Mouse (Mus musculus) T-helper 17 cell (primary cell): Measurements from ENCODE around the gene Mrpl44.

Experiments used
- in situ Hi-C, 2 experiments: fragments of 300-600 bp; cut with MboI, MseI; formaldehyde crosslinking; loops; 1 replicate in 1 of 2; 2 replicates in 1 of 2; pipeline ENCODE4 v1.15.1; 2025; ENCODE audit warnings: high pct_unique_total_duplicates in 2 of 2

Gene Mrpl44

DNA sequence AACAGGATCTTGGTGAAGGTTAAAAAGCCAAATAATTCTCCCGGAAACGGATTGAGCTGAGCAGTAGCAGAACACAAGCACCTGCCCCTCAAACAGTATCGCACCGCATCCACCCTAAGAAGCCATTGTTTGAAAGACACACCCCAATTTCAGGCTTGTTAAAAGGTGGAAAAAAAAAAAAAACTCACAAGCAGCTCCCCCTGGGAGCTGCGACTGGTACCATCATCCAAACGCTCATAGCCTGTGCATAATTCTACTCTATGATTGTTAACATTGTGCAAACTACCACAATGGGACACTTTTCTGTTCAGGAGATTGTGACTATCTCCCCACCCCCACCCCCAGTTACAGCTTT is 13.9 kb upstream of the Mrpl44 start:
- in situ Hi-C loops = loop anchor here (5.0 to 25.0 kb wide), 6 partner anchors 50 to 1413 kb away; partner anchors contain the start of gene Dock10 (in 1 of the 2)

DNA sequence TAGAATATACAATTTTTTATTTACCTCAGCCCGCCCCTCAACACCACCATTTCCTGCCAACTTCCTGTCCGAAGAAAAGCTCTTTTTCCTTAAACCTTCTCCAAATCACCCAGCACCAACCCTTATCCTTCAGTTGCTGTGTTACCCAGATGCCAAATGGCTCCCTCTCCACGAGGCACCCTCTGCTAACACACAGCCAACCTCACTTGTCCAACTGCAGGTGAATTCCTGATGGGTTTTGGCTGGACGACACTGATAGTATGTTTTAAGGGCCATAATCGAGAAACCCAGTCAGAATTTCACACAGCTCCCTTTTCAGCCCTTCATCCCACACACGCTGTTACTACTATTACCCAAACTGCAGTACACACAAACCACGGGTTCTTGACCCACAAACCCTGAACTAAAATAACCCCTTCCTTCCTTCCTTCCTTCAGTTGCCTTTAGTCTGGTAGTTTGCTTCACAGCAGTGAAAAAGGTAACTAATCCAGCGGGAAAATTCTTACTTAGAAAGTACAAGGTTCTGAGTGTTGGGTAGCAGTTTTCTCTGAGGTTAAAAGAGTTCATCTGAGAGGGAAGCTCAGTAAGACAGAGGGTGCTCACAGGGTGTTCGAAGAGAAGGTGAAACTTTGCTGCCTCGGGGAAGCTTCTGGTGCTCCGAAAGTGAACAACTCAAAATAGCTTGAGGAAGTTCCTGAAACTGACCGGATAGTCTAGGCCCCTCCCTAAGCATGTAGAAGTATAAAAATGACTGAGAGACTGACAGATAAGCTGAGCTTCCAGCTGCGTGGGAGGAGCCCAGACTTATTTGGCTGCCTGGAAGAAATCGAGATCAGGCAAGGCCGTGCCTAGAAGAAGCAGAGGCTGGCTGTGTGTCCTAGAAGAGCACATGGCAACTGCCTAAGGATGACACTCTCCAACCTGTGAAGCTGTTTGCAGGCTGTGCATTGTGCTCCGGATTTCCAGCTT is 13.3 kb upstream of the Mrpl44 start:
- in situ Hi-C loops = loop anchor here (5.0 to 25.0 kb wide), 6 partner anchors 50 to 1412 kb away; partner anchors contain the start of gene Dock10 (in 1 of the 2)

DNA sequence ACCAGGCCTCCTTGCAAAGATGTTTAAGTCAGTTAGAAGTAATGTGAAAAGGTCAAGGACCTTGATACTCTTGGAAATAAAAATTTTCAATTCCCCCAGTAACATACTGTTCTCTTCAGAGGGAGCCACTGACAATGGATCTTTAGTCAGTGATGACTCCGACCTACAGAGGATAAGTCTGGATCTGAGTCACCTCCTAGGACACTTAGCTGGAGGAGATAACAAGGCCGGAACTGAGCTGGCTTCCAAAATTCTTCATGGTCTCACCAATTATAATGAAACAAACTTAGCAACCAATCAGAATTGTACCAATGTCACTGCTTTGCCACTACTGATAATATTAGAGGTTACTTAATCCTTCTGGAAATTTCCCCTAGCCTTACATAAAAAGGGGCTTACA is 11.8 kb upstream of the Mrpl44 start:
- in situ Hi-C loops = loop anchor here (5.0 to 25.0 kb wide), 6 partner anchors 52 to 1411 kb away; partner anchors contain the start of gene Dock10 (in 1 of the 2)

DNA sequence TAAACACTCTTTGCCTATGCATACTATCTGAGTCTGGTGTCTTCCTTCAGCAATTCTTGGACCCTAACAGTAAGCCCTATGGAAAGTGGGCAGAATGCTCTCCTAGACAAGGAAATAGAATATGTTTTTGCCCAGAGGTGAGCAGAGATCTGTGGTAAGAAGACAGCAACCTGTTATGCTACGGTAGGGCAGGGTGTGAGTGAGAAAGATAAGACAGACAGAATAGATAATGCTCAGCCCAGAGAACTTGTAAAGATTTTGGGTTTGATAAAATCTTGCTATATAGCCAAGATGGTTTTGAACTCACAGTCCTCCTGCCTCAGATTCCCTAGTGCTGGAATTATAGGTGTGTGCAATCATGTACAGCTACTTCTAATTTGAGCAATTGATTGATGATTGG is 11.3 kb upstream of the Mrpl44 start:
- in situ Hi-C loops = loop anchor here (5.0 to 25.0 kb wide), 6 partner anchors 52 to 1410 kb away; partner anchors contain the start of gene Dock10 (in 1 of the 2)

DNA sequence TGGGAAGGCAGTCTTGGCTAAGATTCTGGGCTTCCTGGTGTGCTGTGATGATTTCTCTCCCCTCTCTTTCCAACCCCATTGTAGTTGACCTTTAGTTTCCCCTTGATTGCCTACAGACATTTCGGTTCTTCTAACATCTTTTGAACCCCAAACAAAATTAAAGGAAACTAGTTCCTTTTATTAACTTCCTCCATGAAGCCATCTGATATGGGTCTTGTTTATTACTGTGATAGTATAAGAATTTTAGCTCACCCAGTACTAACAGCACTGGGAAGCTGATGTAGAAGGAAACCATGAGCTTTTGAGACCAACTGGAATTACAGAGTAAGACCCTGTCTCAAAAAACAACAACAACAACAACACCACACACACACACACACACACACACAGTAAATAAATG is 7.6 kb upstream of the Mrpl44 start:
- in situ Hi-C loops = loop anchor here (10.0 to 25.0 kb wide), 4 partner anchors 969 to 1407 kb away; partner anchors contain the start of gene Dock10 (in 1 of the 2)

DNA sequence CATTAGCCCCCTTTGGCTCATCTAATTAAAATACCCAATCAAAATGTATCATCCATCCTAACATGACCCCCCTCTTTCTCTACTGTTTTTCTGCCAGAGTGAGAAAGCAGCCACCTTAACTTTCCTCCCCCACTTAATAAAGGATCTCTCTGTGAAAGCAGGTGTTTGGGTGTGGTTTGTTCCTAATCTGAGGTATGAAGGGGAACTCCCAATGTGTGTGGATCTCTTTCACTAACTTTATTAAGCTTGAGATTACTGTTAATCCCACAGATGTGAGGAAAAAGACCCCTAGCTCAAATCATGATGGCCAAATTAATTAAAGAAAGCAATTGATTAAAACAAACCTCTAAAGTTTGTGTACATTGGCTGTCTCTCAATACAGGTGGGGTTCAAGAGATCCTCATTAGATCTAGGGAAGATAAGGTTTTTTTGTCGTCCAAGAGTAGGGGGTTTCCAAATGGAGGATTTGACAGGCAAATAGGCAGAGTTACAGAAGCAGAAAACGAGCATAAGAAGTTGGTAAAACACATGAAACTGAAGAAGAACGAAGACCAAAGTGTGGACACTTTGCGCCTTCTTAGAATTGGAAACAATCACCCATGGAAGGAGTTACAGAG is 1.5 kb upstream of the Mrpl44 start:
- in situ Hi-C loops = loop anchor here (5.0 to 25.0 kb wide), 4 partner anchors 963 to 1237 kb away; partner anchors contain the start of gene Dock10 (in 1 of the 2)

- in situ Hi-C loops = no loop called here
These were observed 2.2 kb downstream of the Mrpl44 start for GRCm38 (mm10) chr1:79778011-79778410.

DNA sequence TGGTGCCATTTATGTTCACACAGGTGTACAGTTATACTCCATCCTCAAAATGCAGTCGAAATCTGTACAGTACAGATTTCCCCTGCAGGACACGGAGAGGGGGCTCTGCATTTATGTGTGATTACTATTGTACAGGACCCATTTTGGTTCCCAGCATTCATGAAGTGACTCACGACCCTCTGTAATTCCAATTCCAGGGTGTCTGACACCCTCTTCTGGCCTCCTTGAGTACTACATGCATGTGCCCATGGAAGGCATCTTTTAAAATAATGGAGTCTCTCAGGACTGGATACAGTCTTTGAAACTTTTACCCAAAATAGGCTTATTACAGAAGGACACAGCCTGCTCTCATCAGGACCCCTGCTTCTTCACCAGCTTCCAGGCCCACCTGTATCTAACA is 6.6 kb downstream of the Mrpl44 start:
- in situ Hi-C loops = loop anchor here in 1 of 2 experiments (5.0 kb wide), 1 partner anchor 1055 kb away; no protein-coding TSS in a partner anchor

GRCm38 (mm10) chr1:79786267-79786927 is 10.6 kb downstream of the Mrpl44 start:
- in situ Hi-C loops = loop anchor here (5.0 kb wide), 1 partner anchor 316 kb away; no protein-coding TSS in a partner anchor

GRCm38 (mm10) chr1:79797084-79797483 is 21.3 kb downstream of the Mrpl44 start:
- in situ Hi-C loops = no loop called here

- in situ Hi-C loops = loop anchor here in 1 of 2 experiments (25.0 kb wide), 1 partner anchor 391 kb away; no protein-coding TSS in a partner anchor
These were observed 27.1 kb downstream of the Mrpl44 start for GRCm38 (mm10) chr1:79802858-79803427.

GRCm38 (mm10) chr1:79803614-79804013 is 27.8 kb downstream of the Mrpl44 start:
- in situ Hi-C loops = loop anchor here in 1 of 2 experiments (25.0 kb wide), 1 partner anchor 391 kb away; no protein-coding TSS in a partner anchor

DNA sequence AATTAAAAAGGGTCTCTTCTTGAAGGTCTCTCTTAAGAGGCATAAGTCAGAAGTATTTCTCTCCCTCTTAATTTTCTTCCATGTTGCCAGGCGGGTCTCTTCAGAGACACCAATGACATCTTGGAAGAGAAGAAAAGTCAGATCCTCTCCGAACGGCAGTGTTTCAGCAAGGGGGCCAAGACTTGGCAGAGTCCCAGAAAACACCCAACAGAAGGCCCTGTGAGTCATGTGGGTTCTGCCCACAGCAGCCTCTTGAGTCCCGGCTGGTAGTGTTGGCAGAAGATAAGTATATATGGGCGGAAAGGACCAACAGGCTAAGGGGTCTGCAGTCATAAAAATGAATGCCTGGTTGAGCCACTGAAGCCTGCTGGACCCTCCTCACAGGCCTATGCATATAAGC is 31.0 kb downstream of the Mrpl44 start:
- in situ Hi-C loops = loop anchor here in 1 of 2 experiments (25.0 kb wide), 1 partner anchor 395 kb away; no protein-coding TSS in a partner anchor

GRCm38 (mm10) chr1:79809447-79809846 is 33.6 kb downstream of the Mrpl44 start:
- in situ Hi-C loops = loop anchor here in 1 of 2 experiments (25.0 kb wide), 1 partner anchor 397 kb away; no protein-coding TSS in a partner anchor

DNA sequence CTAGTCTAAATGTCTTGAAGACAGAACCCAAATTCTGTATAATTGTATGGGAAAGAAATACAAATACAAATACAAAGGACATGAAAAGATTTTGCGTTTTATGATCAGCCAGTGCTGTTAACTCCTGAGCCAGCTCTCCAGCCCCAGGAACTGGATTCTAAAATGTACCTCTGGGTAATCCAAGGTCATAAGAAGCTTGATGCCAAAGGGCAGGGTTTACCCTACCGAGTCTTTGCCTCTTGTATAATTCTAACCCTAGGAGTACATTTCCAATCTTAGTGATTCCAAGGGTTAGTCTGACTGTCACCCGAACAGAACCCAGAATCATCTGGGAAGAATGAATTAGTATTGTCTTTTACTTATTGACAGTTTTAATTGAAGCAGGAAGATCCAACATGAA is 39.6 kb downstream of the Mrpl44 start:
- in situ Hi-C loops = loop anchor here in 1 of 2 experiments (25.0 kb wide), 1 partner anchor 403 kb away; no protein-coding TSS in a partner anchor

GRCm38 (mm10) chr1:79819296-79819879 is 43.6 kb downstream of the Mrpl44 start:
- in situ Hi-C loops = loop anchor here in 1 of 2 experiments (25.0 kb wide), 1 partner anchor 407 kb away; no protein-coding TSS in a partner anchor

GRCm38 (mm10) chr1:79822806-79823525 is 47.1 kb downstream of the Mrpl44 start:
- in situ Hi-C loops = loop anchor here in 1 of 2 experiments (25.0 kb wide), 1 partner anchor 411 kb away; no protein-coding TSS in a partner anchor

DNA sequence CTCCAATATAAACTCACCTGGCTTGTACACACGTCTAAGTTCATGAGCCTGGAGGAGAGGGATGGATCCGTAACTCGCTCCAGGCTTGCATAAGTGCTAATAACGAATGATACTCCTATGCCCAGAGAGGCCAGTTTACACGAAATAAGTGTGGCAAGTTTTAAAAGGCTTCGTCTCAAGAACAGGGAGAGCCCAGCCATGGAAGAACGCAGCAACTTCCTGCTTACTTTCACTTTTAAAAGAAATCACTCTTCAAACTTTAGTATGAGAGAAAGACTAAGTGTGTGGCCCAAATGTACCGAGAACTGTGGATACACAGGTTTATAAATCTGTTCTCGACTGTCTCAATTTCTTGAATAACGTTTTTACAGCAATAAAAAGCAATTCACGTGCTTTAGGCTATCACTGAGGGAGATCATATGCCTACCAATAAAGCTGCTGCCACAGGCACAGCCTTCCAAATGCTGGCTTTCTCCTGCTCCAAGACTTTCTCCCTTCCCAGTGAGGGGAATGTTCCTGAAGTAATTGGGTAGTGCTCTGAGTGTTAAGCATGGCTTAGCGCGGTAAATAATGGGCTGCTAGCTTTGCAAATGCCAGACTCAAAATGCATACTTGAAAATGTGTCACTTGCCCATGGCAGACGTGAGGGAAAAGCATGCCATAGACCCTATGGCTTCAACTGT is 48.3 kb downstream of the Mrpl44 start:
- in situ Hi-C loops = loop anchor here in 1 of 2 experiments (25.0 kb wide), 1 partner anchor 412 kb away; no protein-coding TSS in a partner anchor
